Mouse (Mus musculus) liver, postnatal 0 days (tissue): ENCODE results near the gene E130114P18Rik. TPM values are rescaled to one million over a fixed set of nuclear protein-coding genes. Genes with fewer than 3 reads are reported as not detected.

Experiments used
- ATAC-seq: fragments of 200-750 bp; cut with Nextera tagmentation; 2 replicates; pipeline ENCODE4 v1.8.0; 2017; ENCODE audit warnings: mild to moderate bottlenecking, moderate library complexity
- DNase-seq: peaks from one replicate; pipeline ENCODE4 v3.0.0-alpha.2; 2016
- H3K27ac ChIP-seq: fragments of 300-500 bp; sonication (generic); 2 replicates; pipeline ENCODE4 v1.5.1; 2014; ENCODE audit warnings: antibody characterized with exemption, moderate library complexity, mild to moderate bottlenecking, low read depth
- H3K27me3 ChIP-seq: fragments of 300-500 bp; sonication (generic); 2 replicates; pipeline ENCODE4 v1.6.1; 2014; ENCODE audit warnings: low read length, control low read depth, mixed read lengths; ENCODE audit not compliant: insufficient read depth
- H3K36me3 ChIP-seq: fragments of 300-500 bp; sonication (generic); replicated peaks from 2 replicates; pipeline ENCODE4 v1.6.1; 2014; ENCODE audit warnings: mild to moderate bottlenecking, control low read depth, low read length, moderate library complexity, mixed read lengths; ENCODE audit not compliant: insufficient read depth
- H3K4me1 ChIP-seq: fragments of 300-500 bp; sonication (generic); 2 replicates; pipeline ENCODE4 v1.6.1; 2014; ENCODE audit warnings: antibody characterized with exemption, mild to moderate bottlenecking, control low read depth; ENCODE audit not compliant: insufficient read depth
- H3K4me2 ChIP-seq: fragments of 300-500 bp; sonication (generic); 2 replicates; pipeline ENCODE4 v1.6.1; 2014; ENCODE audit warnings: low read depth, mild to moderate bottlenecking, low read length, moderate library complexity, mixed read lengths
- H3K4me3 ChIP-seq: fragments of 300-500 bp; sonication (generic); 2 replicates; pipeline ENCODE4 v1.5.1; 2014; ENCODE audit warnings: low read depth, low read length
- H3K9ac ChIP-seq: fragments of 300-500 bp; sonication (generic); replicated peaks from 2 replicates; pipeline ENCODE4 v1.6.1; 2014; ENCODE audit warnings: mild to moderate bottlenecking, moderate library complexity
- H3K9me3 ChIP-seq: fragments of 300-500 bp; sonication (generic); 2 replicates; pipeline ENCODE4 v1.6.1; 2016; ENCODE audit warnings: mild to moderate bottlenecking, control low read depth, low read length, mixed read lengths
- CTCF ChIP-seq: sonication (generic); IDR thresholded peaks from 2 replicates; pipeline ENCODE4 v1.5.1; 2016; ENCODE audit warnings: antibody characterized with exemption, low read depth
- EP300 ChIP-seq: IDR thresholded peaks from 2 replicates; pipeline ENCODE4 v1.6.1; 2016; ENCODE audit warnings: antibody characterized with exemption, low read depth, mild to moderate bottlenecking
- WGBS: fragments of 180-500 bp; shearing (Covaris S2); extraction: QIAGEN DNeasy Blood & Tissue Kit; methylation state at CpG from one replicate; pipeline ENCODE4 v1.1.7; 2014; ENCODE audit not compliant: insufficient replicate concordance; 5-methylcytosine and 5-hydroxymethylcytosine counted together
- polyA plus RNA-seq: library from polyadenylated mRNA; unstranded; fragments of >200 nt; fragmentation: Nextera tagmentation; extraction: Ambion mirVana; gene quantifications from 2 replicates; pipeline ENCODE4 v1.2.1, GENCODE M21; 2015

Gene E130114P18Rik
- polyA plus RNA-seq, 1 experiment from 2014 or later = not detected

DNA sequence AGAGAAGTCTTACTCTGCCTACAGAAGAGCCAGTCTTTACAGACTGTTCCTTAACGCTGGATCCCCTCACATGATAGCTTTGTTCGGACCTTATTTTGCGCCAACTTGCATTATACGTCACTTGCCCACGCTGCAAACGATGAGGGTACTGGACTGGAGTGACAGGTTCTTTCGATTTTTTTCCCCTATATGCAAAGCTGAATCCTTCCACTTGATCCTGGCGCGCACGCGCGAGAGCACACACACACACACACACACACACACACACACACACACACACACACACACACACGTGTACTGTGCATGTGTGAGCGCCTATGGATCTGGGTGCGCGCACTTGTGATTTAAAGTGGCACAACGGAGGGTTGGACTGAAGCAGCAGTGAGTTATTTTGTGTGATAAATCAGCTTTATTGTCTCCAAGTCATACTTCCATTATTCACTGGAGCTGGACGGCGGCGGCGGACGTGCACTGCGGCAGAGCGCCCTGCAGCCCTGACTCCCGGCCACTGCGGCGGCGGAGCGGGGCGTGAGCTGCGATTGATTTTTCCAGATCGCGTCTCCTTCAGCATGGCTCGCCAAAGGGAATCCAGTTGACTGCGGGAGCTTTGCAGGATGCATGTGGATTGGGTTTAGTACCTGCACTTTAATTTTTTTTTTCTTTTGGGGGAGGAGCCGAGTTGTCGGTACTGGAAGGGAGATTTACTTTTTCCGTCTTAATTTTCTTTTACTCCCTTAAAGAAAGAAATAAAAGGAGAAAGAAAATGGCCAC lies 20.5 kb downstream of the E130114P18Rik start:
- ATAC-seq = peak; percentile 88

DNA sequence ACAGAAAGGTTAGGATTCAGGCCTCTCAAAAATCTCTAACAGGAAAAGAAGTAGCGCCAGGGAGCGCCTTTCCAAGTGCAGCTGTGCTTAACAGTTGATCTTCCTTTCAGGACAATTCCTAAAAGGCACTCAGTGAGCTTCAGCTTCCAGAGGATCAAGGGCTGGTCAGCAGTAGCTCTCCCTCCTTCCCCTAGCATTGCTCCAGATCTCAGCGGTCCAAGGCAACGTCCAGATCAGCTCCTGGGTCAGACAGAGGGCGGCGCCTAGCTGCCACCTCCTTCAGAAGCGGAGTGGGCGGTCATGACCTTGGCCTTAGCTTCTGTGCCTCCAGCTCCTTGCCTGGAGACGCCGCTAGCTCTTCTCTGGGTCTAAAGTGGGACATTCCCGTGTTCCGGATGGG lies 23.6 kb downstream of the E130114P18Rik start:
- DNase-seq (peak; percentile 28), ATAC-seq (no peak)
- H3K4me1 ChIP-seq = peaks cover 20% of the 10 kb centered on the region
- H3K27ac ChIP-seq = no peak overlapping the region
- TF ChIP-seq EP300 (no peak), CTCF (0 out of 2 replicates have a peak, but pooled peaks have one; percentile 1)
- H3K36me3 ChIP-seq = no peaks in the 10 kb centered on the region
- 30% methylated on average over 12 of the region's 12 CpGs for WGBS
- H3K9ac ChIP-seq = no peak overlapping the region
- peak overlapping the region; percentile 27 for H3K4me2 ChIP-seq
- no peaks in the 10 kb centered on the region for H3K9me3 ChIP-seq
- H3K27me3 ChIP-seq = peaks cover 14% of the 10 kb centered on the region; the same call in 1 of the 2 replicates
- H3K4me3 ChIP-seq = 0 out of 2 replicates have a peak overlapping the region, but pooled peaks have one; percentile 6

More for the DNA sequence above, 20.5 kb downstream of the E130114P18Rik start:
- Histone ChIP-seq H3K27ac (peak overlapping the region; percentile 61), H3K36me3 (no peaks in the 10 kb centered on the region), H3K4me1 (peaks cover 20% of the 10 kb centered on the region), H3K4me2 (peak overlapping the region; percentile 75), H3K27me3 (peaks cover 14% of the 10 kb centered on the region; the same call in 1 of the 2 replicates), H3K9me3 (no peaks in the 10 kb centered on the region), H3K4me3 (peak overlapping the region; percentile 55), H3K9ac (peak overlapping the region; percentile 56)
- WGBS = under 1% methylated on average over 38 of the region's 38 CpGs
- TF ChIP-seq CTCF (no peak), EP300 (no peak)
- DNase-seq = peak; percentile 75

DNA sequence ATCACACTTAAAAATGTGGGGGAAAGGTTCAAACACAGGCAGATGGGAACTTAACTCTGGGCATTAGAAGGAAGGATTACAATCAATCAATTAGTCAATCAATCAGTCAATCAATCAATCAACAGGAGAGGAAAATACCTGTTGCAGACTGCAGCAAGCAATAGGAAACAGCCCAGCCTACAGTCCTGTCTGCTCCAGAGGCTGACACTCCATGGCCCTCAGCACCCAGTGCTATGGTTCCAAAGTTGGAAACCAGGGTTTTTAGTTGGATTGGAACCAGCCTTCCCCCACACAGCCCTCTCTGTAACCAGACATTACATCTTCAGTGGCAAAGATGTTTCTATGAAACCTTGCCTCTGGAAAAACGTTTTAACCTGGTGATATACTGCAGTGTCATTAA lies 24.4 kb downstream of the E130114P18Rik start:
- Histone ChIP-seq H3K4me2 (no peak overlapping the region; the same call in 1 of the 2 replicates), H3K36me3 (no peaks in the 10 kb centered on the region), H3K27ac (no peak overlapping the region), H3K4me3 (no peak overlapping the region), H3K9me3 (no peaks in the 10 kb centered on the region), H3K4me1 (peaks cover 20% of the 10 kb centered on the region), H3K9ac (no peak overlapping the region), H3K27me3 (peaks cover 10% of the 10 kb centered on the region; the same call in 1 of the 2 replicates)
- ATAC-seq (no peak), DNase-seq (no peak)
- 14% methylated on average over 1 of the region's 1 CpGs for WGBS
- TF ChIP-seq CTCF (no peak), EP300 (no peak)

GRCm38 (mm10) chr4:97752276-97753010 lies 25.4 kb downstream of the E130114P18Rik start:
- Histone ChIP-seq H3K4me3 (peak overlapping the region; percentile 51), H3K27me3 (0 out of 2 replicates have a peak, but pooled peaks cover 7% of the 10 kb centered on the region), H3K36me3 (no peaks in the 10 kb centered on the region), H3K9me3 (no peaks in the 10 kb centered on the region), H3K4me1 (peaks cover 15% of the 10 kb centered on the region), H3K27ac (peak overlapping the region; percentile 93), H3K4me2 (peak overlapping the region; percentile 80), H3K9ac (peak overlapping the region; percentile 70)
- no peak for DNase-seq
- ATAC-seq = no peak
- 32% methylated on average over 5 of the region's 5 CpGs for WGBS
- TF ChIP-seq EP300 = no peak
- TF ChIP-seq CTCF = no peak

DNA sequence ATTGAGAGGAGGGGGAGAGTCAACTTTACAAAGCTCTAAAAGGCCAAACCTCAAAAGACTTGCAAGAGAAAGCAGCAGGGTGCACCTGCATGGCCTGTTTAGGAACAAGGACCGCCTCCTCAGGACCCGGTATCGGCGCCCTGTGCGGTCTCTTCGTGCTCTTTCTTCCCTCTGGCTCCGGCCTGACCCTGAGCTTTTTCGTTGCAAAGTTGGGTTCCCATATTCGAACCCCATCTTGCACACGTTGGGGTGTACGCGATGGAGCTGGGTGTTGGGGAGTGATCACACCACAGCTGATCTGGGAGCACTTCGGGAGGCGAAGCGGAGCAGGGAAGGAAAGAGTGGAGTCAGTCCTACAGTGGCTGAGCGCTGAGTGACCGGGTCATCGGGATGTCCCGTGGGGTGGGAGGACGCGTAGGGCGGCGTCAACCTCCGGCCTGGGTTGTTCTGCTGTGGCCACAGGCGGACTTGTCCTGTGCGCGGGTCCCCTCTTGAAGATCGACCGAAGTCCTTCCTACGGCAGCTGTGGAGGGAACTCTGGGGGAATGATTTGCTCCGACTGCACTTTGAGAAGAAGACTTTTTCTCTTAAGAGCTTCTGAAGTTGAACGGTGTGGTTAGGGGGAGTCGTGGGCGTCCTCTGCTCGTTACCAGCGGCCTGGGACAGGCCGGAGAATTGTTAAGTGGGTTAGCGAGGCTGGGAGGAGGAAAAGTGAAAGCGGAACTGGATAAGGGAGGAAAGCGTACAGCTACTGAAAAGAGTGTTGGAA lies 26.2 kb downstream of the E130114P18Rik start:
- Histone ChIP-seq H3K4me3 (peak overlapping the region; percentile 51), H3K36me3 (no peaks in the 10 kb centered on the region), H3K4me2 (peak overlapping the region; percentile 80), H3K4me1 (peaks cover 15% of the 10 kb centered on the region), H3K9me3 (no peaks in the 10 kb centered on the region), H3K27me3 (0 out of 2 replicates have a peak, but pooled peaks cover 7% of the 10 kb centered on the region), H3K27ac (peak overlapping the region; percentile 93), H3K9ac (peak overlapping the region; percentile 70)
- DNase-seq (peak; percentile 82), ATAC-seq (peak; percentile 83)
- TF ChIP-seq EP300 (no peak), CTCF (no peak)
- WGBS = under 1% methylated on average over 40 of the region's 40 CpGs

- H3K9me3 ChIP-seq = no peaks in the 10 kb centered on the region
- peak overlapping the region; percentile 80 for H3K4me2 ChIP-seq
- peak overlapping the region; percentile 93 for H3K27ac ChIP-seq
- peak overlapping the region; percentile 70 for H3K9ac ChIP-seq
- ATAC-seq (peak; percentile 82), DNase-seq (peak; percentile 93)
- peak; percentile 93 for TF ChIP-seq CTCF
- no peak for TF ChIP-seq EP300
- H3K36me3 ChIP-seq = no peaks in the 10 kb centered on the region
- peaks cover 18% of the 10 kb centered on the region for H3K4me1 ChIP-seq
- 0 out of 2 replicates have a peak, but pooled peaks cover 7% of the 10 kb centered on the region for H3K27me3 ChIP-seq
- peak overlapping the region; percentile 51 for H3K4me3 ChIP-seq
- 0% methylated on average over 20 of the region's 20 CpGs for WGBS
These were observed 26.8 kb downstream of the E130114P18Rik start for GRCm38 (mm10) chr4:97751030-97751482.
